Mouse (Mus musculus) MEL (cell line): Measurements from ENCODE around the gene Fgf8.

ENCODE experiments used
- CTCF ChIP-seq, 3 experiments: IDR thresholded peaks in 2 of 3; conservative IDR thresholded peaks in 1 of 3; 2 replicates each; pipeline ENCODE4 v1.5.1; 2011 to 2012; ENCODE audit warnings: low read length in 3 of 3, low read depth in 2 of 3, mild to moderate bottlenecking in 2 of 3, improper control_type of control experiment in 1 of 3, inconsistent platforms in 1 of 3, mixed read lengths in 1 of 3, moderate library complexity in 1 of 3; ENCODE audit not compliant: control insufficient read depth in 1 of 3, insufficient read depth in 1 of 3, poor library complexity in 1 of 3, severe bottlenecking in 1 of 3
- MAFK ChIP-seq: IDR thresholded peaks from 2 replicates; pipeline ENCODE4 v1.6.1; 2011; ENCODE audit warnings: low read depth, mild to moderate bottlenecking, low read length, improper control_type of control experiment, borderline replicate concordance
- MEF2A ChIP-seq: IDR thresholded peaks from 2 replicates; pipeline ENCODE4 v1.6.1; 2014; ENCODE audit warnings: low read depth, mild to moderate bottlenecking, inconsistent platforms, low read length, improper control_type of control experiment; ENCODE audit not compliant: poor library complexity, insufficient replicate concordance, severe bottlenecking; ENCODE audit errors: extremely low read depth
- TAL1 ChIP-seq: IDR thresholded peaks from 2 replicates; pipeline ENCODE4 v1.6.1; 2012; ENCODE audit warnings: mild to moderate bottlenecking, inconsistent platforms, low read length, moderate library complexity, mixed read lengths
- UBTF ChIP-seq: IDR thresholded peaks from 2 replicates; pipeline ENCODE4 v1.6.1; 2012; ENCODE audit warnings: low read depth, mild to moderate bottlenecking, inconsistent platforms, low read length, improper control_type of control experiment, moderate library complexity, borderline replicate concordance; ENCODE audit not compliant: insufficient read depth

DNA sequence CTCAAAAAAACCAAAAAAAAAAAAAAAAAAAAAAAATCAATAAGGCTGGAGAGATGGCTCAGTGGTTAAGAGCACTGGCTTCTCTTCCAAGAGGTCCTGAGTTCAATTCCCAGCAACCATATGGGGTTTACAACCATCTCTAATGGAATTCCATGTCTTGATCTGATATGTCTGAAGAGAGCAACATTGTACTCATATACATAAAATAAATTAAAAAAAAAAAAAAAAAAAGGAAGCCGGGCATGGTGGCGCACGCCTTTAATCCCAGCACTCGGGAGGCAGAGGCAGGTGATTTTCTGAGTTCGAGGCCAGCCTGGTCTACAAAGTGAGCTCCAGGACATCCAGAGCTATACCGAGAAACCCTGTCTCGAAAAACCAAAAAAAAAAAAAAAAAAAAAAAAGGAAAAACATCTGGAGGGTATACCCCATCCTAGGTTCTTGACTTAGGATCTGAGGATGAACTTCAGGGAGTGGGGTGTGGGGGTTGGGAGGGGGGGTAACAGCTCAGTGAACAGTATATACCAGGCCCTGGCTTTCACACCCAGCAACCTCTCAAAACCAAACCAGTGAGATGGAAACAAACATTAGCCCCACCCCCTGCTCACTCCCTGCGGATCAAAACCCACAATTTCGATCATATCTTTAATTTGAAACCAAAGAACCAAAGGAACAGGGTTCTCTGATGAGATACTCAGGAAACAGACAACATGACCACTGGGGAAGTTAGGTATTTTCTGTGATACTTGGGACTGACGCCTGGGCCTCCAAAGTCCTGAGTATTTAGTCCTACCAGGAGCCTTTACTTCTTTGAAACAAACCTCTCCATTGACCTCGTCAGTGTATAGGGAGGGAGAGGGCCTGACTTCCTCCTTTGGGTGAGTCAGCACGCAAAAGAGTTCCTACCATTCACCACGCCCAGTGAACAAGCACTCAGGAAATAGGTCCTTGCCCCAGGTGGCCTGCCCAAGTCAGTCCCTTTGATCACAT lies 47.5 kb upstream of the Fgf8 start:
- TF ChIP-seq UBTF (no peak), CTCF (IDR thresholded peaks at IDR 0.05 in 2 of 3, conservative IDR thresholded peaks at IDR 0.05 in 1 of 3; ENCODE audit: control insufficient read depth in 1 of 3, insufficient read depth in 1 of 3, low read depth in 2 of 3, low read length in 3 of 3, poor library complexity in 1 of 3, severe bottlenecking in 1 of 3) (no peak), TAL1 (no peak), MEF2A (no peak), MAFK (peak; percentile 82)
